Mouse (Mus musculus) ES-Bruce4 (cell line): ENCODE results near the gene Numb.

Experiments used
- CTCF ChIP-seq: IDR thresholded peaks from one replicate; pipeline ENCODE4 v1.8.1; 2011; ENCODE audit warnings: low read depth, low read length
- EP300 ChIP-seq: IDR thresholded peaks from 2 replicates; pipeline ENCODE4 v1.6.1; 2011; ENCODE audit warnings: low read depth, low read length; ENCODE audit not compliant: insufficient read depth

DNA sequence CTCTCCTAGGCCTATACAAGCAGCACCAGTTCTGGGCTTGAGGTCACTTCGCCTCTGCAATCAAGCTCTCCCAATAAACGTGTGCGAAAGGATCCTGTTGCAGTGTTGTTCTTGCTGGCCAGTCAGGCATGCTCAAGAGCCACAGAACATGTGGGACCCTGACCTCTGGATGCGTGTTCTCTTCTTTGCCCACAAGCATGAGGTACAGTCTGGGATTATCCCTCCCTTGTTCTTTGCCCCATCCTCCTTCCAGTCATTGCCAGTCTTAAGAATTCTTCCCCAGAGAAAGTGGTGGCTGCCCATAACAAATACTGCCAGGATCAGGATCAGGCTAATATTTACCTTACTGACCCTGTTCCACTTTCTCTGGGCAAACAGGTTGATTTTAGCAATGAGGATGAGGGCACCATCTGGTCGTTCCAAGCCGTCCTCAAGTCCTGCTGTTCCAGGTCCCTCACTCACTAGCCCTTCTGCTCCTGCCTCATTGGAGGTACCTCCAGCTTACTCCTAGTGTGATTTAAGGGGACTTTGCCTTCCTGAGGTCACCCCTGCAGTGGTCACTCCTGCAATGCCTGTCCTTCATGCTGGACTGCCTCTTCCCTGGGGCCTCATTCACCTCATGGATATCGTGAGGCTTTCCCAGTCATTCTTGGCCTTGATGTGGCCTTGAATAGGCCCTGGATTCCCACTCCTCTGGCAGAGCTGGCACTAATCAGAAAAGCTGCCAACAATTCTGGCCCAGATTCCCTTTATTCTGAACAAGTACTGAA lies 36.0 kb downstream of the Numb start:
- TF ChIP-seq CTCF (no peak), EP300 (no peak)
